Mouse (Mus musculus) thymus, adult 2 months (tissue): ENCODE results near the gene Cspg4.

Source experiments
- CTCF ChIP-seq: fragments of 200-500 bp; IDR thresholded peaks from 2 replicates; pipeline ENCODE4 v1.5.1; 2012; ENCODE audit warnings: mild to moderate bottlenecking, control low read depth, low read length, moderate library complexity, borderline replicate concordance; ENCODE audit not compliant: control insufficient read depth, poor library complexity, insufficient read depth; ENCODE audit errors: extremely low read depth
- POLR2A ChIP-seq: fragments of 200-500 bp; IDR thresholded peaks from 2 replicates; pipeline ENCODE4 v1.6.1; 2012; ENCODE audit warnings: mild to moderate bottlenecking, low read length, control low read depth, moderate library complexity; ENCODE audit not compliant: control insufficient read depth, poor library complexity, insufficient read depth; ENCODE audit errors: extremely low read depth

- TF ChIP-seq POLR2A (no peak), CTCF (no peak)
These were observed 31.9 kb upstream of the Cspg4 start for GRCm38 (mm10) chr9:56832900-56833299.
